Mouse (Mus musculus) mesoderm, embryonic 11.5 days (tissue): ENCODE results near the gene Foxa3.
"Not testable (repeated sequence)": the region's sequence is repeated elsewhere in the genome, so short reads cannot be mapped to it uniquely, and the experiment has no call there.

Experiments used
- DNase-seq: peaks from one replicate; pipeline ENCODE4 v3.0.0-alpha.2; 2012; ENCODE audit warnings: low read depth, low spot score

Foxa3 gene

DNA sequence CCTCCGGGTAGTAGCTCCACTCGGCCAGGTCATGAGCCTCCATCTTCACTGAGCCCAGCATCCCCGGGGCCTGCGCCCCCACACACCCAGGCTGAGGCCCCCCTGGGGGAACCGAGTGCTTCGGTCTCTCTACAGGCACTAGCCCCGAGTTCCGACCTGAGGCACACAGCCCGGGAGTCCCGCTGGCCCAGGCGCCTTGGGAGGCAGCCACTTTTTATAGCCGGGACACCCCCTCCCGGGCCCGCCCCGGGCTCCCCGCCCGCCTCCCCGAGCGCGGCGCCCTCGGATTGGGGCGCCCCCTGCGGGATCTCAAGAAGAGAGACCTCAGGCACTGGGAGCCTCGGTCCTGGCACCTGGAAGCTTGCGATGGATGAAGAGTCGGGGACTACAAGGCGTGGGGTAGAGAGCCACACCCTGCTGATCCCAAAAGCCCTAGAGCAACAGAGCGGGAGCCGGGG lies at the start of gene Foxa3:
Gene Foxa3, minus strand, starts transcription at position 182 of the 458 bp plus-strand sequence.
- DNase-seq, result no peak

DNA sequence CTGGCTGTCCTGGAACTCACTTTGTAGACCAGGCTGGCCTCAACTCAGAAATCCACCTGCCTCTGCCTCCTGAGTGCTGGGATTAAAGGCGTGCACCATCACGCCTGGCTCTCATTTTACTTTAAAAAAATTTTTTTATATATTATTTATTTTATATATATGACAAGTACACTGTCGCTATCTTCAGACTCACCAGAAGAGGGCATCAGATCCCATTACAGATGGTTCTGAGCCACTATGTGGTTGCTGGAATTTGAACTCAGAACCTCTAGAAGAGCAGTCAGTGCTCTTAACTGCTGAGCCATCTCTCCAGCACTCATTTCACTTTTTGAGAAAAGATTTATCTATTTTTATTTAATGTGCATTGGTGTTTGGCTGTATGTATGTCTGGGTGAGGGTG lies 47.7 kb upstream of the Foxa3 start:
- not testable (repeated sequence) for DNase-seq

GRCm38 (mm10) chr7:19069500-19069899 lies 46.2 kb upstream of the Foxa3 start:
- no peak for DNase-seq

DNA sequence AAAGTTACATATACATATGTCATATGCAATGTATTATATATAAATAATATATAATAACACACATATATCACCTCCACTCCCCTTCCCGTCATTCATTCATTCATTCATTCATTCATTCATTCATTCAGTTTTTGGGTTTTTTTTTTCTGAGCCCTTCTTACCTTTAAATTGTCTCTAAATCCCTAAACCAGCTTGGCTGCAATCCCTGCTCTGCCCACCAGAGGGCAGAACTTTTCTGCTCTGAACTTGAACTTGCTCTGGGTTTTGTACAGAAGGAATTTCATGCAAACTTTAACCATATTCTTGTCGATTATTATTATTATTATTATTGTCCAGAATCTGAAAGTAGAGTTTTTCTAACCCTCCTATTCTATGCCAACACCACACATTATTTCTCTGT lies 45.4 kb upstream of the Foxa3 start:
- peak; percentile 79 for DNase-seq

DNA sequence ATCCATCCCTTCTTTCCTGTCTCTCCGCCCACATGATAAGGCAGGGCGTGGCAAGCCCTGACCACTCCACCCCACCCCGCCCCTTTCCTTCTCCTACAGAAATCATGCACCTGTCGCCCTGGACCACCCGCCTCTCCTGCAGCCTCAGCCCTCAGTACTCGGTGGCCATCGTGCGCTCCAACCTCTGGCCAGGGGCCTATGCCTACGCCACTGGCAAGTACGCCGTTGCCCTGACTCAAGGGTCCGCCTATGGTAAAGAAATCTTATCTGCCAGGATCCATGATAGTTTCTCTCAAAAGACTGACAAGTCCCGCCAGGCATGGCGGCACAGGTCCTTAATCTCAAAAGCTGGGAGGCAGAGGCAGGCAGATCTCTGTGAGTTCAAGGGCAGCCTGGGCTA lies 44.6 kb upstream of the Foxa3 start:
- DNase-seq, result no peak

DNA sequence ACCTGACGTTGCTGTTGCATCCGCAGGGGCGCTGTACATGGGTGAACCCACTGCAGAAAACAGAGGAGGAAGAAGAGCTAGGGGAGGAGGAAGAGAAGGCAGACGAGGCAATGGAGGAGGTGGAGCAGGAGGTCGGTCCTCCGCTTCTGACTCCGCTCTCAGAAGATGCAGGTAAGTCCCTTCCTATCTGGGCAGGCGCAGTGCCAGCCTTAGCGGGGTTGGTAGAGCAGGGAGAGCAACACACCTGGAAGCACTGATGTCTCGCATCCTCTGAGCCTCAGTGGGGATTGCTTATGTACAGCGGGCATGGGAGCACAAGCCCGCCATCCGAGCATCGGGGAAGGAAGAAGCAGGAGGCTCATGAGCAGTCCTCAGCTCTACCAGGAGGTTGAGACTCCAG lies 43.7 kb upstream of the Foxa3 start:
- no peak for DNase-seq

- no peak for DNase-seq
Measured at GRCm38 (mm10) chr7:19065896-19066295, 42.6 kb upstream of the Foxa3 start.

DNA sequence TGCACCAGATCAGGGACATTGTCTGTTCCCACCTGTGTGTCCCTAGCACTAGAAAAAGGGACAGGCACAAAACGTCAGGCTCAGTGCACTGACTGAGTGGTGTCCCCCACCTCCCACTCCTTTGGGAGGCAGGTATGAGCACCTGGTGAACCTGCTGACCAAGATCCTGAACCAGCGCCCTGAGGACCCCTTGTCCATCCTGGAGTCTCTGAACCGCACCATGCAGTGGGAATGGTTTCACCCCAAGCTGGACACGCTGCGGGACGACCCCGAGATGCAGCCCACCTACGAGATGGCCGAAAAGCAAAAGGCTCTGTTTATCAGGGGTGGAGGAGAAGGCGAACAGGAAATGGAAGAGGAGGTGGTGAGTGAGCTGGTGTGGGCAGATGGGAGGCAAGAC lies 34.1 kb upstream of the Foxa3 start:
- DNase-seq, result no peak

DNA sequence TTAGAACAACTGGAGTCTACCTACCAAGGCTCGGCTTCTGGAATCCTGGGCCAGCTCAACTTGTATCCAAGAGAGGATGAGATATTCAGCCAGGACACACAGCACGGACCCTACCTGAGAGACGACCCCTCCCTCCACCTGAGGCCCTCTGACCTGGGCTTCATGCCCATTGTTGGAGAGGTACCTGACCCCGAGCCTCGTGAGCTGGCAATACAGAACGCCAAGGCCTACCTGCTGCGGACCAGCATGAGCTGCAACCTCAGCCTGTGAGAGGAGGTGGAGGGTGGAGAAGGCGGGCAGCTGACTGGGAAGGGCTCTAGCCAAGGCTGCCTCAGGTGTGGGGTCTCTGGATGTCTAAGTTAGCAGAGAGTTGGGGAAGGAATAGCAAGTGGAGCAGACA lies 31.8 kb upstream of the Foxa3 start:
- DNase-seq, result no peak

DNA sequence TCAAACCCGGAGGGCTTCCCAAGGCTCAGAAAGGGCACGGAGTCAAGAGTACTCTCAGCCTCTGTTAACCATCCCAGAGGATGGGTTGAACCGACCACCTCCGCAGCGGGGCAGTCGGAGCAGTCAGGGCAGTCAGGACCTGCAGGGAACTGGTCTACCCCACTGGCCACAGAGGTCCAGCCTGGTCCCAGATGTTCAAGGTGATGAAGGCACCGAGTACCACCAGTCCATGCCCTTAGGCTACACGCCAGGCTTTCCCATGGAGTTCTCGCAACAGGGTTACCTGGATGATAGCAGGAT lies 31.4 kb upstream of the Foxa3 start:
- DNase-seq, result no peak

GRCm38 (mm10) chr7:19054047-19054776 lies 30.9 kb upstream of the Foxa3 start, which contains the start of gene Rsph6a:
Gene Rsph6a (plus strand): TSS chr7:19054690.
- peak; percentile 73 for DNase-seq

GRCm38 (mm10) chr7:19053136-19053532 lies 29.8 kb upstream of the Foxa3 start:
- no peak for DNase-seq

DNA sequence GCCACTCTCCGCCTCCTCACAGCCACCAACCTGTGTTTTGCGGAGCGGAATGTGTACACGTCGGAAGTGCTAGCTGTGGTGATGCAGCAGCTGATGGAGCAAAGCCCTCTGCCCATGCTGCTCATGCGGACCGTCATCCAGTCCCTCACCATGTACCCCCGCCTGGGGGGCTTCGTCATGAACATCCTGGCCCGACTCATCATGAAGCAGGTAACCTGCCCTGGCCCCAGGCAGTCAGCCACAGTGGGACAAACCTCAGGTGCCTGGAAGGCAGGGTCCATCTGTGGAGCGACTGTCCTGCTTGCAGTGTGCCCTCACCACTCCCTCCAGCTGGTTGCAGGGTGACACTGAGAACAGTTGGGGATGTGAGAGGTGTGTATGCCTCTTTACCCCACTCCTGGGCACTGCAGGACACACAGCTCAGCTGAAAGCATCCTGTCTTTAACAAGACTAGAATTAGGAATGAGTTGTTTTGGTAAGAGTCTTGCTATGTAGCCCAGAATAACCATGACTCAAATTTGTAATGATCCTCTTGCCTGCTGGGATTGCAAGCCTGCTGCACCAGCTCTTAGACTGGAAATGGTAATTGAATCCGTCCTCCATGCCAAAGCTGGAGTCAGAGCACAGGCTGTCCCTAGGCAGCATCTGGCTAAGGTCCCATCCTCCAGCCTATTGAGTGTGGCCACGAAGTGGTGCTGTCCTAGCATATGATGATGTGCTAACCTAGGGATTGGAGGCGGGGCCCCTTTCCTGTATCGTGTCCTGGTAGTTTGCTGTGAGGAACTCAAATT lies 29.2 kb upstream of the Foxa3 start:
- DNase-seq, result no peak

GRCm38 (mm10) chr7:19051161-19051560 lies 27.8 kb upstream of the Foxa3 start:
- no peak for DNase-seq

- DNase-seq, result no peak
Measured at GRCm38 (mm10) chr7:19050172-19050571, 26.8 kb upstream of the Foxa3 start.

GRCm38 (mm10) chr7:19049252-19049651 lies 25.9 kb upstream of the Foxa3 start:
- no peak for DNase-seq

DNA sequence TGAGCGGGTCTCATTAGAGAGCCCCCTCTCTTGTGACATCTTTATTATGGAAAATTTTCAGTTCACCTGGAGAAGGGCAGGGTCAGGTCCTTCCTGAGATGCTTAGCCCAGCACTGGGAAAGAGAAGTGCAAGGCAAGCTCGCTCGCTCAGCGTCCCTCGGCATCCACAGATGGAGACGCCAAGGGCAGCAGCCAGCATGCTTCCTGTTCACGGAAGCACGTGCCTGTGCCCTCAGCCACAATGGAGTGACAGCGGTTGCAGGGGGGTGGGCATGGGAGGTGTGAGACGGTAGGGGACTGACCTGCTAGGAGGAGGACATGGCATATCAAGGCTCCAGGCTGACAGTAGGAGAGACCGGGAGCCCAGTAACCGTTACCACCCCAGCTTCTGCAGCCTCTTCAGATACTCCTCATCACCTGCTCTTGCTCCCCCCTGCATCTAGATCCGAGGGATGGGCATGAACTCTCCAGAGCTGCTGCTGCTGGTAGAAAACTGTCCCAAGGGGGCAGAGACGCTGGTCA lies 24.7 kb upstream of the Foxa3 start:
- DNase-seq, result no peak

- no peak for DNase-seq
Measured at GRCm38 (mm10) chr7:19046286-19047069, 23.1 kb upstream of the Foxa3 start.

DNA sequence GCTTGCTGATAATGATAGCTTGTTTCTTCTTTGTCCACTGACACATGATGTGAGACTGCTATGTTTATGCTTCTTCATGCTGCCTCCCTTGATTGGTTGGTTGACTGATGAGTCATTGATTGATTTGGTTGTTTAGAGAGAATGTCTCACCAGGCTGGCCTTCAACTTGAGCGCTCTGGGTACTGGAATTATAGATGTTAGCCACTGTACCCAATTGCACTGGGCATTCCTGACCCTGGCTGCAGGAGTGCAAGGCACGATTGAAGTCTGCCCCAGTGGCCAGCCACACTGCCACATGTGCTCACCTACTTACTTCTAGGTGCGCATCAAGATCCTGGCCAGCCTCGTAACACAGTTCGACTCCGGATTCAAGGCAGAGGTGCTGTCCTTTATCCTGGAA lies 21.3 kb upstream of the Foxa3 start:
- no peak for DNase-seq

DNA sequence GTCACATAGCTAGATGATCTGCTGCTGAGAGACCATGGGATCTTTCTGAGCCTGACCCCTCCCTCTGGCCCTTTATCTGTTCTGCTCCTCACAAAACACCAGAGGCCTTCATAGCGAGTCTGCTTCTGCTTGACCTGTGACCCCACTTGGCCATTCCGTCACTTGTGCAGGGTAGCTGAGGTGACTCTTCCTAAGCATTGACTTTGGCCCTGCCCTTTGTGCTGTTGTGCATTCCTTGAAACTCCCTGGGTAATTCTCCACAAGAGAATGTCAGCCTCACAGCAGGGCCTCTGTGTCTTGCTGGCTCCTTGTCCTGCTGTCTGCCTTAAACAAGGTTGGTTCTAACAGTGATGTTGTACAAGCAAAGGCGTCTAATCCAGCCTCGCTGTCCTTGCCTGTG lies 8.3 kb upstream of the Foxa3 start:
- DNase-seq, result no peak

DNA sequence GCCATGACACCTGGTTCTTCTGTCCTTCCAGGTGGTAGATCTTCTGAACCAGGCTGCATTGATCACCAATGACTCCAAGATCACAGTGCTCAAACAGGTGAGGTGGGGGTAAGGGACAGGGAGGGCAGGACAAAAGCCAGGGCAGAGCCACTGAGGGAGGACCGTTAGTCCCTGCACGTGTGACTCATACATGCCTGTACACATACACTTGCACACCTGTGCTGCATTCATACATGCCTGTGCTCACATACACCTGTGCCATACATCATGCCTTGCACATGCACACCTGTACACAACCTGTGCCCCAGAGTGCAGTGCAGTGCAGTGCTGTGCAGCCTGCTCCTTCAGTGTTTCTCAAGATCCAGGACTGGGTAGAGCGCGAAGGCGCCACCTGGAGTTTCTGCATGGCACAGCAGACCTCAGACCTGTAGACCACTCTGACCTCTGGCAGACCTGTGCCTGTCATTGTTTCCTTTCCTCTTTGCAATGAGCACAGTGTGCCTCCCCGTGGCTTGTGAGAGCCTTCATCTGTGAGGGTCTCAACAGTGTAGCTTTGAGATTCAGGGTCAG lies 5.8 kb upstream of the Foxa3 start:
- peak; percentile 68 for DNase-seq

GRCm38 (mm10) chr7:19028067-19028466 lies 4.7 kb upstream of the Foxa3 start:
- DNase-seq, result no peak
